ENCODE assay signal across 8 mouse cellular contexts in the genomic region with DNA sequence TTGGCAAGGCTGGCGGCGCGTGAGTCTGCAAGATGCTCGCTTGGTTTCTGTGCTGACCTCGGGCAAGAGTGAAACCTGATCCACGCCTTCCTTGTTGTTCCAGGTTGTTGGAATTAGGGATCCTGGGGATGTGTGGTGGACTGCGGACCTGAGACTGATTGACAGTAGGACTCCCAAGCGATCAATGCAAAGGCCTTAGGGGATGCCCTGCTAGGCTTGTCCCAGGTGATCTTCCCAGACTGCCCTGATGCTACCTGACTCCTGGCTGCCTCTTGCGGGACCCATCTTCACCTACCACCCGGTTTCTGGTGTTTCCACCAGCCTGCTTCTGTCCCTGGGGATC. TPM values are rescaled to one million over a fixed set of nuclear protein-coding genes. Genes with fewer than 3 reads are reported as not detected.
DNase-seq lines count a peak whose midpoint lies in the region; ATAC-seq and TF ChIP-seq lines count a peak whose summit lies in the region.

No protein-coding gene starts in this region.

- H3K27me3 ChIP-seq in kidney, embryonic 16.5 days (ENCODE audit: insufficient read depth, low read length), result no peaks in the 10 kb centered on the region
- H3K27me3 ChIP-seq in hindbrain, embryonic 15.5 days, result no peaks in the 10 kb centered on the region
- no peaks in the 10 kb centered on the region for H3K27me3 ChIP-seq in midbrain, embryonic 15.5 days (replicated peaks)

- no peaks in the 10 kb centered on the region for H3K36me3 ChIP-seq in kidney, embryonic 16.5 days (ENCODE audit: insufficient read depth, low read length)
- no peaks in the 10 kb centered on the region for H3K36me3 ChIP-seq in hindbrain, embryonic 15.5 days
- H3K36me3 ChIP-seq in midbrain, embryonic 15.5 days (replicated peaks), result no peaks in the 10 kb centered on the region

- peak; percentile 67 for ATAC-seq in kidney, embryonic 16.5 days (ENCODE audit: low FRiP score, low TSS enrichment)
- peak; percentile 77 for ATAC-seq in hindbrain, embryonic 15.5 days (ENCODE audit: low FRiP score, low read depth)
- ATAC-seq in midbrain, embryonic 15.5 days (replicated peaks), result peak; percentile 81

- peak overlapping the region; percentile 73 for H3K4me2 ChIP-seq in kidney, embryonic 16.5 days (replicated peaks; ENCODE audit: low read depth, low read length)
- peak overlapping the region; percentile 68 for H3K4me2 ChIP-seq in hindbrain, embryonic 15.5 days
- H3K4me2 ChIP-seq in midbrain, embryonic 15.5 days, result peak overlapping the region; percentile 83

- DNase-seq in kidney, postnatal 4 days, result no peak
- no peak for DNase-seq in urinary bladder, postnatal 4 days (ENCODE audit: low spot score in 2 of 2)
- no peak for DNase-seq in cerebellum, postnatal 36 days
- DNase-seq in testis, postnatal 14 days (ENCODE audit: low spot score), result no peak

- H3K9me3 ChIP-seq in kidney, embryonic 16.5 days (ENCODE audit: low read length), result no peaks in the 10 kb centered on the region
- no peaks in the 10 kb centered on the region for H3K9me3 ChIP-seq in hindbrain, embryonic 15.5 days
- no peaks in the 10 kb centered on the region for H3K9me3 ChIP-seq in midbrain, embryonic 15.5 days

- no peak for TF ChIP-seq POLR2A in cortical plate, adult 2 months (IDR thresholded peaks at IDR 0.05; ENCODE audit: extremely low read depth, insufficient read depth, low read length)

- 1% methylated on average over 10 of the region's 10 CpGs for WGBS in kidney, embryonic 16.5 days
- WGBS in hindbrain, embryonic 15.5 days, result under 1% methylated on average over 10 of the region's 10 CpGs
- under 1% methylated on average over 10 of the region's 10 CpGs for WGBS in midbrain, embryonic 15.5 days

- no peak for TF ChIP-seq CTCF in cortical plate, adult 2 months (IDR thresholded peaks at IDR 0.05; ENCODE audit: extremely low read depth, insufficient read depth, low read length)

- no peak overlapping the region for H3K27ac ChIP-seq in kidney, embryonic 16.5 days (ENCODE audit: low read length)
- 0 out of 2 replicates have a peak overlapping the region, but pooled peaks have one; percentile 15 for H3K27ac ChIP-seq in cortical plate, adult 2 months (ENCODE audit: insufficient read depth, low read length)
- H3K27ac ChIP-seq in hindbrain, embryonic 15.5 days (replicated peaks), result peak overlapping the region; percentile 83
- peak overlapping the region; percentile 82 for H3K27ac ChIP-seq in midbrain, embryonic 15.5 days

- H3K4me3 ChIP-seq in kidney, embryonic 16.5 days (ENCODE audit: low read length), result peak overlapping the region; percentile 97
- peak overlapping the region; percentile 80 for H3K4me3 ChIP-seq in cortical plate, adult 2 months (ENCODE audit: insufficient read depth, low read length)
- peak overlapping the region; percentile 86 for H3K4me3 ChIP-seq in hindbrain, embryonic 15.5 days
- H3K4me3 ChIP-seq in midbrain, embryonic 15.5 days, result peak overlapping the region; percentile 98

- H3K4me1 ChIP-seq in kidney, embryonic 16.5 days (ENCODE audit: insufficient read depth, low read length), result peaks cover 20% of the 10 kb centered on the region
- H3K4me1 ChIP-seq in cortical plate, adult 2 months (ENCODE audit: control insufficient read depth, insufficient read depth, low read length), result no peaks in the 10 kb centered on the region; the same call in 1 of the 2 replicates
- peaks cover 16% of the 10 kb centered on the region for H3K4me1 ChIP-seq in hindbrain, embryonic 15.5 days (replicated peaks)
- H3K4me1 ChIP-seq in midbrain, embryonic 15.5 days, result peaks cover 12% of the 10 kb centered on the region

- peak overlapping the region; percentile 92 for H3K9ac ChIP-seq in kidney, embryonic 16.5 days (replicated peaks; ENCODE audit: low read length)
- H3K9ac ChIP-seq in hindbrain, embryonic 15.5 days, result peak overlapping the region; percentile 75
- H3K9ac ChIP-seq in midbrain, embryonic 15.5 days, result peak overlapping the region; percentile 78

RNA-seq across cellular contexts. Expression of a gene that starts 0.3 kb away (rescaled TPM):
- polyA plus RNA-seq in kidney, embryonic 16.5 days (2015; fragmentation: Nextera tagmentation; extraction: Ambion mirVana), result 96.6 and 97.2 TPM in 2 replicates
- 45.0 and 46.2 TPM in 2 replicates for polyA plus RNA-seq in cortical plate, adult 2 months (2012; rRNA removed)
- 131 and 151 TPM in 2 replicates for polyA plus RNA-seq in hindbrain, embryonic 15.5 days (2015; fragmentation: Nextera tagmentation; extraction: Ambion mirVana)
- polyA plus RNA-seq in midbrain, embryonic 15.5 days (2015; fragmentation: Nextera tagmentation; extraction: Ambion mirVana), result 96.8 and 101 TPM in 2 replicates

RNA-seq across cellular contexts. Expression of a gene that starts 42.5 kb away (rescaled TPM):
- not detected in 2 replicates for polyA plus RNA-seq in kidney, embryonic 16.5 days (2015; fragmentation: Nextera tagmentation; extraction: Ambion mirVana)
- polyA plus RNA-seq in cortical plate, adult 2 months (2012; rRNA removed), result not detected in 2 replicates
- 0.09 TPM in 1 of 2 replicates, not detected in the other for polyA plus RNA-seq in hindbrain, embryonic 15.5 days (2015; fragmentation: Nextera tagmentation; extraction: Ambion mirVana)
- polyA plus RNA-seq in midbrain, embryonic 15.5 days (2015; fragmentation: Nextera tagmentation; extraction: Ambion mirVana), result 0.09 TPM in 1 of 2 replicates, not detected in the other
